Mouse (Mus musculus): ENCODE results near the gene Trmt2b. TPM values are rescaled to one million over a fixed set of nuclear protein-coding genes. Genes with fewer than 3 reads are reported as not detected.

Gene Trmt2b
- polyA plus RNA-seq, 1 experiment from 2014 or later = 7.2 TPM

- ATAC-seq (ENCODE audit: low read depth) = no peak
- H3K36me3 ChIP-seq (ENCODE audit: control insufficient read depth, insufficient read depth, low read length) = no peaks in the 10 kb centered on the region
- H3K27ac ChIP-seq (ENCODE audit: low read depth, low read length) = no peak overlapping the region
- no peak overlapping the region for H3K4me3 ChIP-seq (ENCODE audit: low read depth, low read length)
- no peaks in the 10 kb centered on the region for H3K9me3 ChIP-seq (ENCODE audit: control insufficient read depth, low read length)
- no peak overlapping the region for H3K4me2 ChIP-seq (ENCODE audit: low read depth, low read length)
- 74% methylated on average over 2 of the region's 2 CpGs for WGBS
- no peaks in the 10 kb centered on the region for H3K4me1 ChIP-seq (ENCODE audit: control insufficient read depth, insufficient read depth, low read length)
- no peak overlapping the region for H3K9ac ChIP-seq (replicated peaks; ENCODE audit: low read depth, low read length)
- H3K27me3 ChIP-seq (ENCODE audit: control insufficient read depth, insufficient read depth, low read length) = no peaks in the 10 kb centered on the region
Measured at GRCm38 (mm10) chrX:134248202-134248601, 28.6 kb downstream of the Trmt2b start.

GRCm38 (mm10) chrX:134245946-134246345 lies 30.8 kb downstream of the Trmt2b start:
- WGBS = 95% methylated on average over 10 of the region's 10 CpGs
- Histone ChIP-seq H3K36me3 (ENCODE audit: control insufficient read depth, insufficient read depth, low read length) (no peaks in the 10 kb centered on the region), H3K27ac (ENCODE audit: low read depth, low read length) (no peak overlapping the region), H3K9ac (replicated peaks; ENCODE audit: low read depth, low read length) (no peak overlapping the region), H3K4me3 (ENCODE audit: low read depth, low read length) (no peak overlapping the region), H3K27me3 (ENCODE audit: control insufficient read depth, insufficient read depth, low read length) (no peaks in the 10 kb centered on the region), H3K4me1 (ENCODE audit: control insufficient read depth, insufficient read depth, low read length) (no peaks in the 10 kb centered on the region), H3K9me3 (ENCODE audit: control insufficient read depth, low read length) (no peaks in the 10 kb centered on the region), H3K4me2 (ENCODE audit: low read depth, low read length) (no peak overlapping the region)
- no peak for ATAC-seq (ENCODE audit: low read depth)

- H3K36me3 ChIP-seq (ENCODE audit: control insufficient read depth, insufficient read depth, low read length) = no peaks in the 10 kb centered on the region
- 93% methylated on average over 10 of the region's 10 CpGs for WGBS
- no peaks in the 10 kb centered on the region for H3K9me3 ChIP-seq (ENCODE audit: control insufficient read depth, low read length)
- H3K27me3 ChIP-seq (ENCODE audit: control insufficient read depth, insufficient read depth, low read length) = no peaks in the 10 kb centered on the region
- H3K4me1 ChIP-seq (ENCODE audit: control insufficient read depth, insufficient read depth, low read length) = no peaks in the 10 kb centered on the region
- ATAC-seq (ENCODE audit: low read depth) = no peak
- H3K9ac ChIP-seq (replicated peaks; ENCODE audit: low read depth, low read length) = no peak overlapping the region
- H3K4me2 ChIP-seq (ENCODE audit: low read depth, low read length) = no peak overlapping the region
- no peak overlapping the region for H3K4me3 ChIP-seq (ENCODE audit: low read depth, low read length)
- H3K27ac ChIP-seq (ENCODE audit: low read depth, low read length) = no peak overlapping the region
Measured at GRCm38 (mm10) chrX:134238266-134238665, 38.5 kb downstream of the Trmt2b start.

- Histone ChIP-seq H3K27ac (ENCODE audit: low read depth, low read length) (no peak overlapping the region), H3K4me2 (ENCODE audit: low read depth, low read length) (no peak overlapping the region), H3K9me3 (ENCODE audit: control insufficient read depth, low read length) (no peaks in the 10 kb centered on the region), H3K4me3 (ENCODE audit: low read depth, low read length) (no peak overlapping the region), H3K27me3 (ENCODE audit: control insufficient read depth, insufficient read depth, low read length) (no peaks in the 10 kb centered on the region), H3K4me1 (ENCODE audit: control insufficient read depth, insufficient read depth, low read length) (no peaks in the 10 kb centered on the region), H3K9ac (replicated peaks; ENCODE audit: low read depth, low read length) (no peak overlapping the region), H3K36me3 (ENCODE audit: control insufficient read depth, insufficient read depth, low read length) (no peaks in the 10 kb centered on the region)
- no peak for ATAC-seq (ENCODE audit: low read depth)
- 71% methylated on average over 1 of the region's 1 CpGs for WGBS
Measured at GRCm38 (mm10) chrX:134233048-134233447, 43.7 kb downstream of the Trmt2b start.

- Histone ChIP-seq H3K27ac (ENCODE audit: low read depth, low read length) (no peak within 1 kb of the TSS), H3K36me3 (ENCODE audit: control insufficient read depth, insufficient read depth, low read length) (no peaks in the 10 kb centered on the region), H3K9ac (replicated peaks; ENCODE audit: low read depth, low read length) (no peak within 1 kb of the TSS), H3K27me3 (ENCODE audit: control insufficient read depth, insufficient read depth, low read length) (no peaks in the 10 kb centered on the region), H3K9me3 (ENCODE audit: control insufficient read depth, low read length) (no peaks in the 10 kb centered on the region), H3K4me3 (ENCODE audit: low read depth, low read length) (no peak within 1 kb of the TSS), H3K4me2 (ENCODE audit: low read depth, low read length) (no peak within 1 kb of the TSS), H3K4me1 (ENCODE audit: control insufficient read depth, insufficient read depth, low read length) (no peaks in the 10 kb centered on the region)
- ATAC-seq (ENCODE audit: low read depth) = no peak
- 58% methylated on average over 4 of the region's 4 CpGs for WGBS
Measured at GRCm38 (mm10) chrX:134221856-134222255, 54.9 kb downstream of the Trmt2b start, which contains the start of gene Nox1. Gene Nox1 (minus strand): TSS chrX:134221956.

GRCm38 (mm10) chrX:134220618-134221017 lies 56.2 kb downstream of the Trmt2b start:
- Histone ChIP-seq H3K4me1 (ENCODE audit: control insufficient read depth, insufficient read depth, low read length) (no peaks in the 10 kb centered on the region), H3K27ac (ENCODE audit: low read depth, low read length) (no peak overlapping the region), H3K4me3 (ENCODE audit: low read depth, low read length) (no peak overlapping the region), H3K27me3 (ENCODE audit: control insufficient read depth, insufficient read depth, low read length) (no peaks in the 10 kb centered on the region), H3K4me2 (ENCODE audit: low read depth, low read length) (no peak overlapping the region), H3K36me3 (ENCODE audit: control insufficient read depth, insufficient read depth, low read length) (no peaks in the 10 kb centered on the region), H3K9ac (replicated peaks; ENCODE audit: low read depth, low read length) (no peak overlapping the region), H3K9me3 (ENCODE audit: control insufficient read depth, low read length) (no peaks in the 10 kb centered on the region)
- 83% methylated on average over 3 of the region's 3 CpGs for WGBS
- ATAC-seq (ENCODE audit: low read depth) = no peak

GRCm38 (mm10) chrX:134218161-134218560 lies 58.6 kb downstream of the Trmt2b start:
- H3K4me3 ChIP-seq (ENCODE audit: low read depth, low read length) = no peak overlapping the region
- no peaks in the 10 kb centered on the region for H3K27me3 ChIP-seq (ENCODE audit: control insufficient read depth, insufficient read depth, low read length)
- 61% methylated on average over 4 of the region's 4 CpGs for WGBS
- H3K9me3 ChIP-seq (ENCODE audit: control insufficient read depth, low read length) = no peaks in the 10 kb centered on the region
- H3K27ac ChIP-seq (ENCODE audit: low read depth, low read length) = no peak overlapping the region
- no peak for ATAC-seq (ENCODE audit: low read depth)
- H3K4me2 ChIP-seq (ENCODE audit: low read depth, low read length) = no peak overlapping the region
- no peaks in the 10 kb centered on the region for H3K4me1 ChIP-seq (ENCODE audit: control insufficient read depth, insufficient read depth, low read length)
- no peak overlapping the region for H3K9ac ChIP-seq (replicated peaks; ENCODE audit: low read depth, low read length)
- H3K36me3 ChIP-seq (ENCODE audit: control insufficient read depth, insufficient read depth, low read length) = no peaks in the 10 kb centered on the region

- Histone ChIP-seq H3K27ac (ENCODE audit: low read depth, low read length) (no peak overlapping the region), H3K36me3 (ENCODE audit: control insufficient read depth, insufficient read depth, low read length) (no peaks in the 10 kb centered on the region), H3K4me2 (ENCODE audit: low read depth, low read length) (no peak overlapping the region), H3K9ac (replicated peaks; ENCODE audit: low read depth, low read length) (no peak overlapping the region), H3K4me1 (ENCODE audit: control insufficient read depth, insufficient read depth, low read length) (no peaks in the 10 kb centered on the region), H3K4me3 (ENCODE audit: low read depth, low read length) (no peak overlapping the region), H3K9me3 (ENCODE audit: control insufficient read depth, low read length) (no peaks in the 10 kb centered on the region), H3K27me3 (ENCODE audit: control insufficient read depth, insufficient read depth, low read length) (no peaks in the 10 kb centered on the region)
- ATAC-seq (ENCODE audit: low read depth) = no peak
- 65% methylated on average over 7 of the region's 7 CpGs for WGBS
Measured at GRCm38 (mm10) chrX:134211151-134211642, 65.6 kb downstream of the Trmt2b start.

GRCm38 (mm10) chrX:134208491-134208890 lies 68.3 kb downstream of the Trmt2b start:
- Histone ChIP-seq H3K4me3 (ENCODE audit: low read depth, low read length) (no peak overlapping the region), H3K27ac (ENCODE audit: low read depth, low read length) (no peak overlapping the region), H3K36me3 (ENCODE audit: control insufficient read depth, insufficient read depth, low read length) (no peaks in the 10 kb centered on the region), H3K9me3 (ENCODE audit: control insufficient read depth, low read length) (no peaks in the 10 kb centered on the region), H3K9ac (replicated peaks; ENCODE audit: low read depth, low read length) (no peak overlapping the region), H3K4me2 (ENCODE audit: low read depth, low read length) (no peak overlapping the region), H3K4me1 (ENCODE audit: control insufficient read depth, insufficient read depth, low read length) (no peaks in the 10 kb centered on the region), H3K27me3 (ENCODE audit: control insufficient read depth, insufficient read depth, low read length) (no peaks in the 10 kb centered on the region)
- ATAC-seq (ENCODE audit: low read depth) = no peak
- WGBS = 84% methylated on average over 2 of the region's 2 CpGs

All from neural tube, embryonic 14.5 days (tissue).